Mouse (Mus musculus): ENCODE measurements around the gene Zfhx3. TPM values are rescaled to one million over a fixed set of nuclear protein-coding genes. Genes with fewer than 3 reads are reported as not detected.

Gene Zfhx3
- total RNA-seq, 2 experiments from 2014 or later, result 4.3 to 4.6 TPM

GRCm38 (mm10) chr8:108990537-108990936, 1048.1 kb downstream of the Zfhx3 start:
- Histone ChIP-seq H3K4me3 (no peak overlapping the region), H3K27ac (no peak overlapping the region)
- no peak for DNase-seq (ENCODE audit: low spot score in 2 of 2)
- no peak for TF ChIP-seq CTCF (conservative IDR thresholded peaks at IDR 0.05)

- Histone ChIP-seq H3K4me3 (no peak overlapping the region), H3K27ac (no peak overlapping the region)
- DNase-seq (ENCODE audit: low spot score in 2 of 2), result no peak
- TF ChIP-seq CTCF (conservative IDR thresholded peaks at IDR 0.05), result no peak
Observed at GRCm38 (mm10) chr8:108991395-108991794, 1049.0 kb downstream of the Zfhx3 start.

- no peak for DNase-seq (ENCODE audit: low spot score in 2 of 2)
- Histone ChIP-seq H3K4me3 (no peak overlapping the region), H3K27ac (no peak overlapping the region)
- TF ChIP-seq CTCF (conservative IDR thresholded peaks at IDR 0.05), result no peak
Observed at GRCm38 (mm10) chr8:108993718-108994117, 1051.3 kb downstream of the Zfhx3 start.

- Histone ChIP-seq H3K4me3 (no peak overlapping the region), H3K27ac (no peak overlapping the region)
- no peak for TF ChIP-seq CTCF (conservative IDR thresholded peaks at IDR 0.05)
- no peak for DNase-seq (ENCODE audit: low spot score in 2 of 2)
Observed at GRCm38 (mm10) chr8:108994187-108994586, 1051.7 kb downstream of the Zfhx3 start.

- TF ChIP-seq CTCF (conservative IDR thresholded peaks at IDR 0.05), result no peak
- Histone ChIP-seq H3K27ac (no peak overlapping the region), H3K4me3 (no peak overlapping the region)
- no peak for DNase-seq (ENCODE audit: low spot score in 2 of 2)
Observed at GRCm38 (mm10) chr8:108994880-108995279, 1052.4 kb downstream of the Zfhx3 start.

- Histone ChIP-seq H3K27ac (no peak overlapping the region), H3K4me3 (no peak overlapping the region)
- TF ChIP-seq CTCF (conservative IDR thresholded peaks at IDR 0.05), result no peak
- no peak for DNase-seq (ENCODE audit: low spot score in 2 of 2)
Observed at GRCm38 (mm10) chr8:108997334-108997733, 1054.9 kb downstream of the Zfhx3 start.

- no peak for DNase-seq (ENCODE audit: low spot score in 2 of 2)
- H3K4me3 ChIP-seq, result no peak overlapping the region
- TF ChIP-seq CTCF (conservative IDR thresholded peaks at IDR 0.05), result no peak
- H3K27ac ChIP-seq, result no peak overlapping the region
Observed at GRCm38 (mm10) chr8:108999297-109000249, 1057.1 kb downstream of the Zfhx3 start.

- no peak for DNase-seq (ENCODE audit: low spot score in 2 of 2)
- H3K27ac ChIP-seq, result no peak overlapping the region
- no peak for TF ChIP-seq CTCF (conservative IDR thresholded peaks at IDR 0.05)
- no peak overlapping the region for H3K4me3 ChIP-seq
Observed at GRCm38 (mm10) chr8:109001031-109001430, 1058.6 kb downstream of the Zfhx3 start.

- Histone ChIP-seq H3K27ac (no peak overlapping the region), H3K4me3 (no peak overlapping the region)
- no peak for TF ChIP-seq CTCF (conservative IDR thresholded peaks at IDR 0.05)
- DNase-seq (ENCODE audit: low spot score in 2 of 2), result no peak
Observed at GRCm38 (mm10) chr8:109001923-109002322, 1059.5 kb downstream of the Zfhx3 start.

GRCm38 (mm10) chr8:109006986-109007385, 1064.5 kb downstream of the Zfhx3 start:
- no peak for DNase-seq (ENCODE audit: low spot score in 2 of 2)
- TF ChIP-seq CTCF (conservative IDR thresholded peaks at IDR 0.05), result no peak
- no peak overlapping the region for H3K27ac ChIP-seq
- no peak overlapping the region for H3K4me3 ChIP-seq

Small RNA genes lying within 50 kb of the gene (microRNA-seq; reads per million reads assigned to microRNA genes)
- 0 reads per million in 2 experiments for gene Mir3108

All from layer of hippocampus, adult 2 months (tissue).